Mouse (Mus musculus): ENCODE data around the gene Calhm3. TPM values are rescaled to one million over a fixed set of nuclear protein-coding genes. Genes with fewer than 3 reads are reported as not detected.

Gene Calhm3
- polyA plus RNA-seq, 1 experiment from 2014 or later = not detected

Other genes starting within 250 kb of the Calhm3 start
- 0.71 and 2.1 TPM in 2 replicates for gene Ina, start 143.1 kb downstream of the Calhm3 start, polyA plus RNA-seq (2015; fragmentation: Nextera tagmentation; extraction: Ambion mirVana)
- 77.5 and 89.4 TPM in 2 replicates for gene Nt5c2, start 142.6 kb downstream of the Calhm3 start, polyA plus RNA-seq (2015; fragmentation: Nextera tagmentation; extraction: Ambion mirVana)
- gene Pcgf6, start 106.9 kb downstream of the Calhm3 start, polyA plus RNA-seq (2015; fragmentation: Nextera tagmentation; extraction: Ambion mirVana) = 20.2 and 25.6 TPM in 2 replicates
- gene Taf5, start 90.0 kb downstream of the Calhm3 start, polyA plus RNA-seq (2015; fragmentation: Nextera tagmentation; extraction: Ambion mirVana) = 4.3 and 4.5 TPM in 2 replicates
- gene Usmg5, start 67.1 kb downstream of the Calhm3 start, polyA plus RNA-seq (2015; fragmentation: Nextera tagmentation; extraction: Ambion mirVana) = 1,146 and 1,154 TPM in 2 replicates
- 9.3 and 10.3 TPM in 2 replicates for gene Pdcd11, start 67.0 kb downstream of the Calhm3 start, polyA plus RNA-seq (2015; fragmentation: Nextera tagmentation; extraction: Ambion mirVana)
- 8.5 and 8.7 TPM in 2 replicates for gene Calhm2, start 19.5 kb downstream of the Calhm3 start, polyA plus RNA-seq (2015; fragmentation: Nextera tagmentation; extraction: Ambion mirVana)
- not detected in 2 replicates for gene Calhm1, start 13.5 kb downstream of the Calhm3 start, polyA plus RNA-seq (2015; fragmentation: Nextera tagmentation; extraction: Ambion mirVana)
- gene Neurl1a, start 21.1 kb upstream of the Calhm3 start, polyA plus RNA-seq (2015; fragmentation: Nextera tagmentation; extraction: Ambion mirVana) = 5.5 and 6.0 TPM in 2 replicates